Mouse (Mus musculus) left cerebral cortex, postnatal 14 days (tissue): ENCODE data around the gene Dock3. TPM values are rescaled to one million over a fixed set of nuclear protein-coding genes. Genes with fewer than 3 reads are reported as not detected.
"Not testable (repeated sequence)": the region's sequence is repeated elsewhere in the genome, so short reads cannot be mapped to it uniquely, and the experiment has no call there.

ENCODE experiments used
- DNase-seq, 2 experiments: peaks; one replicate each; pipeline ENCODE4 v3.0.0; 2021 to 2022; ENCODE audit warnings: low spot score in 2 of 2, mixed read lengths in 1 of 2
- intact Hi-C: fragments of 180-260 bp; cut with DNase I; formaldehyde crosslinking; loops from one replicate; pipeline ENCODE4 v1.15.1; 2025
- total RNA-seq, 2 experiments: library from RNA; stranded (reverse); gene quantifications; 2 replicates each; pipeline ENCODE4 v1.2.3; 2021

Gene Dock3
- total RNA-seq, 2 experiments from 2014 or later = 165 to 173 TPM

DNA sequence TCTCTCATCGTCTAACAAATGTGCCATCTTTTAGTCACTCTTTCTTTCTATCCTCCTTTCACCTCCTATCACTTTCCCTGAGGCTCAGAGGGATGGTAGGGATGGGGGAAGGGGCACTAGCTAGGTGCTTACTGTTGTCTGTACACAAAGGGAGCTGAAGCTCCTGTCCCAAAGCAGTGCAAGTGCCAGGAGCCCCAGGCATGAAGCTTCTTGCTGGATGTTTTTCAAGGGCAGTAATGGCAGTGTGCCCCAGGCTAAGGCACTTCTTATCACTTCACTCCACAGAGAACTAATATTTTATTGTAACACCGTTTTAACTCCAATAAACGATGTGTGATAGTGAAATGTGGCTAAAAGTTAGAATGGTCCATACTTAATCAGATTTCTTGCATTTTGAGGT, 118.9 kb downstream of the Dock3 start:
- no peak for DNase-seq
- intact Hi-C loops = no loop called here

DNA sequence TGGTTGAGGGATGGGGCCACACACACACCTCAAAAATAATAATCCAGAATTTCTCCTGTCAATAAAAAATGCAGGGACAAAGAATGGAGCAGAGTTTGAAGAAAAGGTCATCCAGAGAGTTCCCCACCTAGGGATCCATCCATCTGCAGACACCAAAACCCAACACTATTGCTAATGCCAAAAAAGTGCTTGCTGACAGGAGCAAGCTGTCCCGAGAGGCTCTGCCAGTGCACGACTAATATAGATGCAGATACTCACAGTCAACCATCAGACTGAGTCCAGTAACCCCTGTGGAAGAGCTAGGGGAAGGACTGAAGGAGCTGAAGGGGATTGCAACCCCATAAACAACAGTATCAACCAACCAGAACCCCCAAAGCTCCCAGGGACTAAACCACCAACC, 119.7 kb downstream of the Dock3 start:
- no peak for DNase-seq

DNA sequence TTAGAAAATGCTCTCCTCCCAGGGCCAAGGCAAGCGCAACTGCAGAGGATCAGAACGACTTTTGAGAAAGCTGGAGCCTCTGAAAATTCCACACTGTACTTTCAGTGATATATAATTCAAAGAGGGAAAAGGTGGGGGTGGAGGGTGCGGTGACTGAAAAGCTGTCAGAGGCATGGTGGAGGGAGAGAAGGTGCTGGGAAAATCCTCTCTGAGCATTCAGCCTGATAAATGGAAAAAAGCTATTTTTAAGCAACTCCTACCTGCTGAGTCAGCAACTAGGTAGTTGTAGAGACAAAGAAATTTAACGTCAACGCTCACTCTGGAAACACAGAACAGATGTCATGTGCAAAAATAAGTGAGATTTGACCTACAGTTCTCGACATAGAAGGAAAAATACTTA, 132.2 kb downstream of the Dock3 start:
- intact Hi-C loops = no loop called here
- peak in 1 of 2 experiments; percentile 19 for DNase-seq

More for the DNA sequence above, 119.7 kb downstream of the Dock3 start:
- intact Hi-C loops = no loop called here

DNA sequence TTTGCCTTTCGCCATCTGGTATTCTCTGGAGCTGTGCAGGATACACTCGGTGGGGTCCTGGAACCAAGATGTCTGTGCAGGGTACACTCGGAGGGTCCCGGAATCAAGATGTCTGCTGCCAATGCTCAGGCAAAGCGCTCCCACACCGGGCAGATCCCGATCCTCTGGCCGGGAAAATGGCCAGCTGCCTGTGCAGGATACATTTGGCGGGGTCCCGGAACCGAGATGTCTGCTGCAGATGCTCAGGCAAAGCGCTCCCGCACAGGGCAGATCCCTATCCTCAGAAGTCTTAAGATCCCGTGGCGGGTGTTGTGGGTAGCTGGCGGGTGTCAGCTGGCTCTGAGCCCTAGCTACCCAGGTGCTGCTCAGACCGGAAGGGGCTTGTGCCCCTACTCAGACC, 142.3 kb downstream of the Dock3 start:
- intact Hi-C loops, DNase-seq: not testable (repeated sequence)

DNA sequence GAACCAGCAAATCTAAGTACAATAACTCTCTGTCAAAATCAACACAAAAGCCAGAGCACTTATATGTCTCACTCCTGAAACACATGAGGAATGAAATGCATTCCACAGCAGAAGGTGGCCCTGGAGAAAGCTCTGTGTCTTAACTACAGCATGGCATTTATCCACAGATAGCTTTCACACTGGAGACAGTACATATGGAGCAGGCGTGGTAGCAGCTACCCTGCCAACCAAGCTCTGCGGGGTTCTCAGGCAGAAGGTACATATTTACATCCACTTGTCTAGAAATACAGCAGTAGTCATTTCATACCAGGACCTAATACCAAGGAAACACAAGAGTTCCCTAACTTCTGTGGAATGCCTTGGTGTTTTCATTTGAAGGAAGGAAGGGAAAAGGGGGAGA, 144.2 kb downstream of the Dock3 start:
- peak; percentile 62 to 84 for DNase-seq
- intact Hi-C loops = no loop called here

DNA sequence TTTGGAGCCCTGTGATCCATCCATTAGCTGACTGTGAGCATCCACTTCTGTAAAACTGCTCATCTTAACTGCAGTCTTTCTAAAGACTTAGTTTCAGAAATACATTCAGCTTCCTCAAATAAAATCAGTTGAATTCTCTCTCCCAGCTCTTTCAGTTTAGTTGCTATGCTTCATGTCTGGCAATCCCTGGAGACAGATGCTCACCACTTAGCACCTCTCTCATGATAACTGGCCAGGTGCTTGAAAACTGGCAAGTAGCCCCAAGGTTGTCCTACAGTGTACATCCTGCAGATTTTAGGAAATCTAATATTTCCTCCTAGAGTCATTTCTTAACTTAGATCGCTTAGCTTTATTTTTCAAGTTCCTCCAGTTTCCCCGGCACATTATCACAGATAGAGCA, 193.8 kb downstream of the Dock3 start:
- peak in 1 of 2 experiments; percentile 9 for DNase-seq
- intact Hi-C loops = no loop called here

DNA sequence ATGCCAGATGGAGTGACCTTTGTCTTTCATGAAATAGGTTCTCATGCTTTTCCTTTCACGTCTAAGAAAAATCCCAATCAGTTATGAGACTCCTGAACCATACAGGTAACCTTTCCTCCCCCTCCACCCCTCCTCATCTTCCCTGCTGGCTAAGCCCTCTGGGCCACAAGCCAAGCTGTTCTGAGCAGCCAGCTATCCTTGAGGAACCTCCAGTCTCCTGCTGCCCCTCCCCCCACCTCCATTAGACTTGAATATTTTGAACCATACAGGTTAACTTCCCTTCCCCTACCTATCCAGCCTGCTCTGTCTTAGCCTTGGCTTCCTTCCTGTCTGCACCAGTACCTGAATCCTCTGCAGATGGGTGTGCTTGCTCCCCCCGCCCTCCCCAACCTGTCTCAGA, 204.1 kb downstream of the Dock3 start:
- intact Hi-C loops = no loop called here
- no peak for DNase-seq

DNA sequence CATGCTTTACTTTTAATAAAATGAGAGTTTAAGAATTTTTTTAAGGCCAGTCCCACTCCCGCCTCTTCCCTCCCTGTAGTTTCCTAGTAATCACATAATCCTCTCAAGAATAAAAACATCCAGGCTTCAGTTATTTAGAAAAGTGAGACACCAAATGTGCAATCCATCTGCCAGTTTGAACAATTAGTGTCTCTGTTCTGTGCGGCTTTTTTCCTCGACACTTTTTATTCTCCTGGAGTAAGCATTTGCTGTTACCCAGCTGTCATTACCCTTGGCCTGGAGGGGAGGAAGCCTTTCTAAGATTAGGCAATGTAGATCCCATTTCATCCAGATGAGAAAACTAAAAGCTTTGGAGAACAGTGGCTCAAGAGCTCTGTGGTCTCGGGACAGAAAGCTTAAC, 221.9 kb downstream of the Dock3 start:
- intact Hi-C loops = loop anchor here (10.0 kb wide), 1 partner anchor 225 kb away; the partner anchor contains the start of gene Dock3
- DNase-seq = no peak

DNA sequence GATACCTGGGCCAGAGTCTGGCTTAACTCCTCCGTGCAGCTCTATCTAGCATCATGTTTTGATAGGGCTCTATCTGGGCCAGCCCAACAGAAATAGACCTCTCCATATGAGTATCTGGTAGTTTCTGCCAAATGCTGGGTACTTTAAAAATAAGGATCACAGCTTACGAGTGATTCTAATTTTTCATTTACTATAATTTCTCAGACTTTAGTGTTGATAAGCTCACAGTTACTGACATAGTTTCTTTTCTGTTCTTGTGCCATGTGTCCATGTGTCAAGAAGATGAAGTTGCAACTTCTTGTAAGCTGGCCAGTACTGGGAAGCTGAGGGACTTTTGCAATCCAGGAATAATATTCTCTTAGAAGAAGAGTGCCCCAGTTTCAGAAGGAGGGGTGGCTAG, 228.5 kb downstream of the Dock3 start:
- peak in 1 of 2 experiments; percentile 48 for DNase-seq
- intact Hi-C loops = loop anchor here (10.0 kb wide), 1 partner anchor 232 kb away; the partner anchor contains the start of gene Dock3

DNA sequence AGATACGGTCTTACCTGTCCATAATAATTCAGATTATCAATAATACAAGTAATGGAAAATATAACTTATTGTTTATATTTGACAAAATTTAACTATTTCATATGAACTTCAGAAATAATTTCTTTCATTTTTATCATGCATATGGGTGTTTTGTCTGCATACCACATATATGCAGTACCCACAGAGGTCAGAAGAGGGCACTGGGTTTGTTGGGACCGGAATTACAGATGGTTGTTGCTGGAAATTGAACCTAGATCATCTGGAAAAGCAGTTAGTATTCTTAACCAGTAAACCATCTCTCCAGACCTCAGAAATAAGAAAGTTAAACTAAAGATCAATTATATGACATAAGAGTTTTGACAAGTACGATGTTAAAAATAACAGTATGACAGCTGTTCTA, 261.0 kb downstream of the Dock3 start:
- DNase-seq = peak; percentile 30 to 50
- intact Hi-C loops = no loop called here

DNA sequence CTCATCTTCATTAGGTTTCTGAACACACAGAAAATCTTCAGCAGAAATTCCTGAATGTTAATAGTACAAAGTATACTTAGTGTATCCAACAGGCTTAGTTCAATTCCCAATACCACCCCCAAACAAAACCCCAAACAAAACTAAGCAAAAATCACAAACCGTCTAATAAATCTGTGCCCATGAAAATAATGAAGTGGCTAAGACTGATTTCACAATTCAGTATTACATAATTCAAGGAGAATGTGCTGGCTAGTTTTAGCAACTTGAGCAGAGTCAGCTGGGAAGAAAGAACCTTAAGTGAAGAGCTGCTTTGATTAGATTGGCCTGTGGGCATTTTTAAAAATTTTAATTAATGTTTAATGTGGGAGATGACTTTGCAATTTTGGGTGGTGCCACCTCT, 273.3 kb downstream of the Dock3 start:
- intact Hi-C loops = no loop called here
- DNase-seq = no peak

DNA sequence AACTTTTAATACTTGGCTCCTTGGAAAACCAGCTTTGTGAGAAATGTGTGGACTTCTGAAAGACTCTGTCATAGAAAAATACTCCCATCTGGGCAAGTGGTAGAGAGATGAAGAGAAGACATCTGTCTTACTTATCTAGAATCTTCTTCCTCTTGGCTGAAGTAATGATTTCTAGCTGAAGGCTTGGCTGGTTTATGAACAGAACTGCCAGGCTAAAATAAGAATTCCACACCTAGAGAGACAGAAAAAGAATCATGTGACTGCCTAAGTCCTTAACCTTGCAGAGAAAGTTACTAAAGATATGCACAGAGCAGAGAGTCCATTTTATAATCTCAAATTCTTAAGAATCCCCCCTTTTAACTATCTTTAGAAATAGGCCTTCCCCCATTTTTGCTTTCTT, 276.2 kb downstream of the Dock3 start:
- peak in 1 of 2 experiments; percentile 9 for DNase-seq
- intact Hi-C loops = no loop called here

DNA sequence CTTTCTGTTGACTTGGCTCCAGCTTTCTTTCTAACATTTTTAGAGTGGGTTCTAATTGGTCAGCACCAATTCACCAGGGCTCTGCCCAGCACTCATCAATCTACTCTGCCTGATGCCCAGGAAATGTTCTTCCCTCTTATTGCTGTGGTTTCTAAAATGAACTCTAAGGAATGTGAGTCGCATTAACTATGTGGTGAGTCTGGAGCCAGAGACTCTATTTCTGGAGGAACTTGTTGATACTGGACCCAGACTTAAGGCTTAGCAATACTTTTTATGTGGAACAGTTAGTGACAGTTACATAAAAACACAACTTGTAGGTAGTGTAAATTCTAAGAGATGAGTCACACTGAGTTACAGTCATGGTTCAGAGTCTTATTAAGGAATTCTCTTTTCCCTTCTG, 296.7 kb downstream of the Dock3 start:
- intact Hi-C loops = no loop called here
- DNase-seq = peak in 1 of 2 experiments; percentile 38

DNA sequence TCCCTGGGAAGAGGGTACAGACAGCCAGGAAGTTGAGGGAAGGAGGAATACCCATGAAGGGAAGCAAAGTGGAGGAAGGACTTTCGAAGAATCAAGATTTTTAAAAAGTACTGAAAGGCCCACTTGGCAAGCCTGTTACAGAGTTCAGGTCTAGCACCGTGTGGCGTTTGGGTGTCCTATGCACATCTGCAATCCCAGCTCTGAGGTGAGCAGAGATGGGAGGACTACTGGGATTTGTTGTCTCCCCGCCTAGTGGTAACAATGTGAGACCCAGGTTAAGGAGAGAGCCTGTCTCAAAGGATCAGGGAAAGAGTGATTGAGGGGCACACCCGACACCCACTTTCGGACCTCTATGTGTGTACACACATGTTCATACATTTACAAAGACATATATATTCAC, 316.8 kb downstream of the Dock3 start:
- DNase-seq = no peak
- intact Hi-C loops = no loop called here

DNA sequence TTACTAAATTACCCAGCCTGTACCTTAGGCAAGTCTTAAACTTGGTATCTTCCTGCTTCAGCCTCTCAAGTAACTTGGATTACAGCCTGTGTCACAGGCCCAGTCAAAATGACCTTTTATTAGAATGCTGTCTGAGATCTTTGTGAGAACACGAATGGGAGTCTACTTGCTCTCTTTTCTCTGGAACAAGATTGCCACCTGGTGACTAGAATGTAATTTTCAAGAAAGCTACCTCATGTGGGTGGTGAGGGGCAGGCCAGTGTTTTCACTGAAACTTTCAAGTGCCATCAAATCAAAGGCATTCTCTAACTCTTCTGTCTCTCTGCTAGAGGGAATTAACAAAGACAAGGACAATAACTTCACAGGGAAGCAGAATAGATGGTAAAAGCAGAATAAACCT, 317.9 kb downstream of the Dock3 start:
- intact Hi-C loops = no loop called here
- DNase-seq = no peak

DNA sequence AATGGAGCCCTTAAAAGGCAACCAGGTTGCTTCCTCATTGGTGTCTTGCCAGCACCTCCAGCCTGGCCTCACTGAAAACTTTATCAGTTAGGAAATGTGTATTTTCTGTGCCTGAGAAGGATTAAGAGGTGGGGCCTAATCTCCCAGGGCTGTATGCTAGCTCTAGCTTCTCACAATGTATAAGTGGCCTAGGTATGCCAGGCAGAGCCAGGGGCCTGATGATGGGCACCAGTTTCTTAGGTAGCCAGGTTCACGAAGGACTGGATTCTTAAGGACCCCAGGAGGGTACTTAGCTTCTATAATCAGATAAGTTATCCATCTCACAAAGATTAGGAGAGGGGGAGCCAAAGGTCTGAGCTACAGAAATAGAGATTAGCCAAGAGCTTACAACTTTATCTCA, 320.1 kb downstream of the Dock3 start:
- intact Hi-C loops = no loop called here
- no peak for DNase-seq

DNA sequence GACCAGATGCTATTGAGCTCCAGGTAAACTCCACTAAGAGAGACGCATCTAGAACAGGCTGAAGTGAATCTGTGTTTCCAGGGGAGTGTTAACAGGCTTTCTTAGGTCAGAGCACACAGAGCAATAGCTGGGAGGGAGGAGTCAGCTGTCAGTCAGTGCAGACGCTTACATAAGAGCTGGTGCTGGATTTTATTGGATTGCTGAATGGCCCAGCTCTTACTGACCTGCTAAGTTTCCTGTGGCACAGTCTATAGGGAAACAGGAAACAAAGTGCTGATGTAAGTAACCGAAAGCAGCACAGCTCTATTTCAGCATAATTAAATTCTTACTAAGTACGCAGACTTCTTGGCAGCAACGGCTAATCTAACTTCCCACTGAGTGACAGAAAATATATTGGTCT, 323.0 kb downstream of the Dock3 start:
- intact Hi-C loops = no loop called here

DNA sequence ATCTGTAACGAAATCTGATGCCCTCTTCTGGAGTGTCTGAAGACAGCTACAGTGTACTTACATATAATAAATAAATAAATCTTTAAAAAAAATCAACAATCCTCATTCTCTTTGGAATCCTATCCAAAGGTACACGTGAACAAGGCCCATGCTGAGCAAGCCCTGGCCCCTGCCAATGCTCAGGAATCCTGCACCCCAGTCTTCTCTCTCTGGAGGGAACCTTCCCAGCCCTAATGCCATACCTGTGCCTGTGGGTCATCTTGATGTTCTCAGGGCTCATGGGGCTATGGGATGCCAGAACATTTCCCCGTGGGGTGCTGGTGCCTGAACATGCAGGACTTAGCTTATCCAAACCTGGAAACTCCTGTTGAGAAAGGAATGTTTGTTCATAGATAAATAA, 323.5 kb downstream of the Dock3 start:
- intact Hi-C loops = no loop called here
- no peak for DNase-seq

More for the DNA sequence above, 323.0 kb downstream of the Dock3 start:
- no peak for DNase-seq

DNA sequence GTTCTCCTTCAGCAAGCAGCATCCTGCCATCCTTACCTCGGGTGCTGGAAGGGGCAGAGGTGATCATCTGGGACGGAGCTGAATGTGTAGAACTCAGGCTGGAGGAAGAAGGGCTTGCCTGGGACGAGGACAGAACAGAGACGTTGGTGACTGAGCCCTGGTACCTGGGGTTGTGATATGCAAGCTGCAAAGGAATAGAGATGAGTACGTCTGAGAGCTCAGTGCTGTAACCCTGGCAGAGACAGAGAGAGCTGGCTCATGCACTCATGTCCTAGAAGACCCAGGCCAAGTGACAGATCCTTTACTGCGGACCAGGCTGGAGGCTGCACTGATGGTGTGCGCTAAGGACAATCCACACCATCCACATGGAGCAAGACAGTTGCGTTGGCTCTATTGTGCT, 325.1 kb downstream of the Dock3 start:
- intact Hi-C loops = no loop called here
- no peak for DNase-seq

DNA sequence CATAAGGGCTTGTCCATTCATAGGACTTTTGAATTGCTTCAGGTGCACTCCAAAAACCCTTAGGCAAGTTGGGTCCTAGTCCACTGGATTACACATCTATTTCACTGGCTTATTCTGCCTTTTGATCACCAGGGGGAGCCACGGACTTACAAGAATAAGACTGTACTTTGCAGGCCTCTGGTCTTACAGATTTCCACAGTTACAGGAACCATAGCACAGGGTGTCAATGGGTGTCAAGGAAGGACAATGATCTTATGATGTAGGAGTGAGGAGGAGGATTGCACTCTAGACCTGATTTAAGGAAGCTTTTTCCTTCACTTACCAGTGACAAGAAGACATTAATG, 327.9 kb downstream of the Dock3 start:
- peak; percentile 64 to 67 for DNase-seq
- intact Hi-C loops = loop anchor here (5.0 kb wide), 1 partner anchor 389 kb away; no protein-coding TSS in a partner anchor

DNA sequence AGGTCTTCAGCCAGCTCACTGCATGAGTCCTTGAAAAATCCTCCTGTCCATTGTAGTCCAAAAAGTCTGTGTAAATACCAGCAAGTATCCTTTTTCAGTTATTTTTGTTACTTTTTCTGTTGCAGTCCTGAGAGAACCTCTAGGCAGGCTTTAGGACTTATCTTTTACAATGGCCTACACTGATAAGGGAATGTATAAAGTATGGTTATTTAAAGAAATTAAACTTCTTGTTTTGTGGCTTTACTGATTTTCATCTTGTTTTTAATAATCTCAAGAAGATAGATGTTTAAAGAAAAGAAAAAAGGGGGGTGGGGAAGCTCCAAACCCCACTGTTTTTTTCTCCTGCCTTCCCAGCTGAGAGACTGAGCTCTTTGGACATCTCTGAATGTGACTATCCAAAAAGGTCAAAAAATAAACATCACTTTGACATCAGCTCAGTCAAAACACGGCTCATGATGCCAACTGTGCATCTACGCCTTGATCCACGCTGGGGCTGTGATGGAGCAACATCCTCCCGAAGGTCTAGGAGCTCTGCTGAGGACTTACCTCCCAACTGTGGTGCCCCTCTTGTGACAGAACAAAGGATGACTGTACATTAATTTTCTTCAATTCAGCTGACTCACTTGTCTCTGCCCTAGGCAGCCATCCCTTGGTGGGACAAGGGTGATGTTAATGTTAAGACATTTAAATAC, 328.5 kb downstream of the Dock3 start:
- DNase-seq = no peak
- intact Hi-C loops = loop anchor here (5.0 kb wide), 1 partner anchor 389 kb away; no protein-coding TSS in a partner anchor

DNA sequence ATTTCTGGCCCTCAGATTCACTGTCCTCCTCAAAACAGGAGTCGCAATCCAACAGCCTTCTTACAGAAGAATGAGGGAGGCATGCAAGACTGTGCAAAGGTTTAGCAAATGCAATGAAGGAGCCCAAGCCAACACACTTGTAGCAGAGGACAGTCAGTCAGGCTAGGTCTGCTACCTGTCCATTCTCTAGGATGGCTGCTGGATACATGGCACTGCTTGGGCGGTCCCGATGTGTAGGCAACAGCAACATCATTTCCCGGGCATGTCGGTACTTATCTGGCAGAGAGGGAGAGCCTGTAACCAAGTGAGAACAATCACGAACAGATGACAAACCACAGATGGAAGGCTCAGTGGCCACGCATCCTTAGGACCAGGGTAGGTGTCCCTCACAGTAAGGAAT, 330.1 kb downstream of the Dock3 start:
- intact Hi-C loops = loop anchor here (5.0 kb wide), 1 partner anchor 391 kb away; no protein-coding TSS in a partner anchor
- DNase-seq = no peak
